Mouse (Mus musculus): ENCODE results near the gene Gm28490. TPM values are rescaled to one million over a fixed set of nuclear protein-coding genes. Genes with fewer than 3 reads are reported as not detected.

The Gm28490 gene
- total RNA-seq (2023): not detected

DNA sequence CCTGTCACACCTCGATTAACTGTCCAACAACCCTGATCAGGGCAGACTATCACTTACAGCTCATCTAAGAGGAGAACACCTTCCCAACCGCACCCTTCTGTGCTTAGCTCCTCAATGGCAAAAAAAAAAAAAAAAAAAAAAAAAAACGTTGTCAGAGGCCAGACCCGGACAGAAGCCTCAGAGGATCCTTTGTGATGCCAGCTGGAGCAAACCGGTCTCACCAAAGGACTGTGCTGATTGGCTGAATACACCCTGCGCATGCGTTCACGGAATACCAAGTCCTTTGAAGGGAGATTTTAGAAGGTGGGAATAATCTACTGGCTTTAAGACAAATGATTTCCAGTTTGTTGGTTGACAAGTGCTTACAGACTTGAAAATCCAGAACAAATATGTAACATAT, at the start of gene Gm28490:
Gene Gm28490, minus strand, starts transcription at position 101 of the 400 bp plus-strand sequence.

